Mouse (Mus musculus) v-Abl transformed pro-B cells (cell line): ENCODE data around the gene Chd8.
"Not testable (repeated sequence)": the region's sequence is repeated elsewhere in the genome, so short reads cannot be mapped to it uniquely, and the experiment has no call there.

Source experiments
- in situ Hi-C, 2 experiments: fragments of 400-800 bp; cut with MboI; formaldehyde crosslinking; loops; one replicate each; pipeline ENCODE4 v1.15.1; 2025; ENCODE audit not compliant: unreplicated experiment in 2 of 2

Chd8 gene

DNA sequence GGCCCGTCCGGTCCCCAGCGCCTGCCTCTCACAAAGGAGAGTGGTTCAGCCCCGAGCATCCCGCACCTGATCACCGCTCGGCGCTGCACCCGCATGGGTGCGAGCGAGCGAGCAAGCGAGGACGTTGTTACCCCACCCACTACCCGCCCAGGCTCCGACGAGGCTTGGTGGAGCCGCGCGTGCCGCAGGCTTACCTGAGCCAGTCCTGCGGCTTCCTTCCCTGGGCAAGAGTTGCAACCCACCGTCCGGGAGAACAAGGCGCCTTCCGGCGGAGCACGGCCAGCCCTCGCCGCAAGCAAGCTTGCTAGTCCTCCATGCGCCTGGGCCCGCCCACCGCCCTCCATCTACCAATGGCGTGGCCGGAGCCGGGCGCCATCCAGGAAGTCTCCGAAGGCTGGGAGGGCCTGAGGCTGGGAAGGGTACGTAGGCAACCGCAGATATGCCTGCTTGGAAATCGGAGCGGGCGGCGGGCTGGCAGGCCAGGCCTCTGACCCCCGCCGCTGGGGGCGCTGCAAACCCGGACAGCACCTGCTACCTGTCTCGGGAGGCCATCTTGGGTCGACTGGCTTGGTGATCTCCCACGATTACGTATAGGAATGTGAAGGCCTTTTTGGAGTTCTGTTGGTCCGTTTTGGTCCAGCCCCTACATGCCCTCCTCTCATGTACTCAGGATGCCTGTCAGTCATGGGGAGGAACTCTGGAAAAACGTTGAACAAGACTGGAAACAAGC is at the start of gene Chd8:
Gene Chd8 (minus strand): TSS at position 297 of the 730 bp plus-strand sequence.
- in situ Hi-C loops, result no loop called here

DNA sequence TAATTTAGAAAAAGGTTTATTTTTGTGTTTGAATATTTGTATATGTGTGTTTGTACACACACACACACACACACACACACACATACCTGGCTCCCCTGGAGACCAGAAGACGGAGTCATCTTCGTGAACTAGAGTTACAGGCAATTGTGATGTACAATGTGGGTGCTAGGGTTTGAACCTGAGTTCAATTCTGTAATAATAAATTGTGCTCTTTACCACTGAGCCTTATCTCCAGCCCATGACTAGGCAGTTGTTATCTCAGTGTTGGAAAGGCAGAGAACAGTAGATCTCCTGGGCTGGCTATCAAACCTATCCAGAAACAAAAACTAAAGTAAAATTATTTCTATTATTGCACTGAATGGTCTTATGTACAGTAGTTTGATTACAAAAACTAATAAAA is 48.5 kb upstream of the Chd8 start:
- in situ Hi-C loops, result no loop called here

DNA sequence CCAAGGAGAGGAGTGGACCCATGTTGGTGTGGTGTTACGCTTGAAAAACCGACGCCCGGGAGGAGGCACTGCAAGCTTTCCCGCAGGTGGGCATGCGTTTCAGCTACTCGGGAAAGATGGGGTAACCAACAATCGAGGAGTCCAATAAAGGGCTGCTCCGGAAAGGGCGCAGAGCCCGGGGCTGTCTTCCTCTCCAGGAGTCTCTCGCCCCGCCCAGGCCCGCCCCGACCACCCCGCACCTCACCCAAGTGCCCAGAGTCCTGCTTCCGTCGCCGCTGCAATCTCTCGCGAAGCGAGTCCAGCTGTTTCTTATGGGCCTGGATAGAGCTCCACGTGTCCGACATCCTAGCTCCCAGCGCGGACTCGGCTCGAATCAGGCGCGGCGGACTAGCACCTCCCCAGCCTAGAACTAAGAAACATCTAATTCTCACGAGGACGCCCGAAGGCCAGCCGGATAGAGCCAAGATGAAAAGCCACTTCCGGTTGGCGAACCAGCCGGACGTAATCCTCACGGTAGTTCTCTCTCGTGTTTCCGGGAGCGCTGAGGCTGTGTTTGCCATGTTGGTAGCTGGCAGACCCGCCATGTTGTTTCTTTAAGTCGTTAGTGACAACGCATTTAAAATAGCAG is 47.2 kb upstream of the Chd8 start, which contains the start of gene Mettl3:
Gene Mettl3 (minus strand): TSS at position 485 of the 628 bp plus-strand sequence.
- in situ Hi-C loops, result no loop called here

DNA sequence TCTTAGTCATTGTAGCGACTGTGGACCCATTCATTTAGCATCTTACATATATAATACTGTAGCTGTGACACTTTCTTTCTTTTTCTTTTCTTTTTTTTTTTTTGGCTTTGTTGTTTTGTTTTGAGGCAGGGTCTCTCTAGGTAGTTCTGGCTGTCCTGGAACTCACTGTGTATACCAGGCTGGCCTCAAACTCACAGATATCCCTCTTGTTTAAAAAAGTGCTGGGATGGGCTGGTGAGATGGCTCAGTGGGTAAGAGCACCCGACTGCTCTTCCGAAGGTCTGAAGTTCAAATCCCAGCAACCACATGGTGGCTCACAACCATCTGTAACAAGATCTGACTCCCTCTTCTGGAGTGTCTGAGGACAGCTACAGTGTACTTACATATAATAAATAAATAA is 45.9 kb upstream of the Chd8 start:
- in situ Hi-C loops, result not testable (repeated sequence)

DNA sequence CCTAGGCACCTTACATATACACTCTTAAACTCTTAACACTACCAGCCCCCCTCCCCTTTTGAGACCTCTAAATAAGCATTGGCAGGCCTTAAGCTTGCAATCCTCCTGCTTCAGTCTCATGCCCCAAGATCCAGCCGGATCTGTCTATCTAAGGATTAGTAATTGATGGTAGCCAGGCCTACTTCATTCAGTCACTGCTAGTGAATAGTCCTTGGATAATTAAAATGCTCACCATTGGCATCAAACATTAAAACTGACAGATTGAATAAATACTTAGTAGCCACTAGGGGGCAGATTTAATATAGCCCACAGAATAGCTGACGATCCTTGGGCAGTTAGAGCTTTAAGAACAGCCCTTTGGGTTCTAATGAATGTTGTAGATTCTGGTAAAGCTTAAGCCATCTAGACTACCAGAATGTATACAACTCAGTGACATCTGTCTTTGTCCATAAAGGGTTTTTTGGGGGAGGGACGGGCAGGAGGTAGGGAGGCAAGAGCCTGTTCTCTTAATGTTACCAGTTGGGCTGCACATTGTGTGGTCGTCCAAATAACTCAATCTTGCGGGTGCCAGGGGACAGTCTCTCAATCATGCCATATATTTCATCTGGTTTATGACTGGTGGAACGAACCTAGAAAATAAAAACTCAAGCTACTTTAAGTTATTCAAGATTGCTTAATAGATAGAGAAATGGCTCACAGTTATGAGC is 38.1 kb upstream of the Chd8 start:
- in situ Hi-C loops, result loop anchor here in 1 of 2 experiments (5.0 kb wide), 1 partner anchor 37 kb away; no protein-coding TSS in a partner anchor

DNA sequence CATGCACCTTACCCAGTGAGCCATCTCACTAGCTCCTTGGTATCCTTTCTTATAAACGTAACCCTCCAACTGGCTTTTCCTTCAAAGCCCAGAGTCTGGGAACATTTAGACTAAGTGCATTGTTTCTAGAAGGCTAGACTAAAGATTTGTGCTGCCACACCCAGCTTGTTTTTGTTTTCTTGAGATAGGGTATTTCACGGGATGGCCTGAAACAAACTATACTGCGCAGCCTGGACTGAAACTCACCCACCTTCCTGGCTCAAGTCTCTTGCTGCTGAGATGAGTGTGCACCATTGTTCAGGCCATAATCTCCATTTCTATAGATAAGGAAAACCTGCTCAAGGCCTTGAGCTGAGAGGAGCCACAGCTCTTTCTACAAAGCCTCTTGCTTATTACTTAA is 26.6 kb upstream of the Chd8 start:
- in situ Hi-C loops, result no loop called here

DNA sequence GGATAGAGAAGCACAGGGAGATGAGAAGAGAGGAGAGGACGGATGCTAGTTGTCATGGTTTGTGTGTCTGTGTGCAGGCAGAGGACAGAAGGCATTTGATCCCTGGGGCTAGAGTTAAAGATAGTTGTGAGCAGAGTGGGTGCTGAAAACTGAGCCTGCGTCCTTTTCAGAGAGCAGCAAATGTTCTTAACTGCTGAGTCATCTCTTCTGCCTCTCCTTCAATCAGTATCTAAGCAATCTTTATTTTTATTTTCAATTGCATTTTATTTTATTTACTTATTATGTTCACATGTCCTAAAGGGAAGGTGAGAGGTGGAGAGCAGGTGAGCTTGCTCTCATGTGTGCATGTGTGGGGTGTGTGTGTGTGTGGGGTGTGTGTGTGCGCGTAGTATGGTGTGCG is 26.0 kb upstream of the Chd8 start:
- in situ Hi-C loops, result no loop called here

DNA sequence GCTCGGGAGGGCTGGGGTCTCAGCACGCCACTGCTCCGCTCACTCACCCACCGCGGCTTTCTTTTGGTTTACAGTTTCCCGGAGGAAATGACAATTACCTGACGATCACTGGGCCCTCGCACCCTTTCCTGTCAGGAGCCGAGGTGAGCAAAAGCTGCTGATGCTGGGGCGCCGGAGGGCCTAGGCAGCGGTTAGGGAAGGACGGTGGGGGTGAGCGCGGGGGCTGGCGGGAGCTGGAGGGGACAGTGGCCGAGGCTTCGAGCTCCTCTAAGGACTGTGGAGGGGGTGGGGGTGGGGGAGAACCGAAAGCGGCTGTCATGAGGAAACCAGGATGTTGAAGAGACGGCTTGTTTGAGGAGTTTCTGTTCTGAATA is 22.2 kb upstream of the Chd8 start:
- in situ Hi-C loops, result loop anchor here in 1 of 2 experiments (10.0 kb wide), 1 partner anchor 1195 kb away; no protein-coding TSS in a partner anchor

DNA sequence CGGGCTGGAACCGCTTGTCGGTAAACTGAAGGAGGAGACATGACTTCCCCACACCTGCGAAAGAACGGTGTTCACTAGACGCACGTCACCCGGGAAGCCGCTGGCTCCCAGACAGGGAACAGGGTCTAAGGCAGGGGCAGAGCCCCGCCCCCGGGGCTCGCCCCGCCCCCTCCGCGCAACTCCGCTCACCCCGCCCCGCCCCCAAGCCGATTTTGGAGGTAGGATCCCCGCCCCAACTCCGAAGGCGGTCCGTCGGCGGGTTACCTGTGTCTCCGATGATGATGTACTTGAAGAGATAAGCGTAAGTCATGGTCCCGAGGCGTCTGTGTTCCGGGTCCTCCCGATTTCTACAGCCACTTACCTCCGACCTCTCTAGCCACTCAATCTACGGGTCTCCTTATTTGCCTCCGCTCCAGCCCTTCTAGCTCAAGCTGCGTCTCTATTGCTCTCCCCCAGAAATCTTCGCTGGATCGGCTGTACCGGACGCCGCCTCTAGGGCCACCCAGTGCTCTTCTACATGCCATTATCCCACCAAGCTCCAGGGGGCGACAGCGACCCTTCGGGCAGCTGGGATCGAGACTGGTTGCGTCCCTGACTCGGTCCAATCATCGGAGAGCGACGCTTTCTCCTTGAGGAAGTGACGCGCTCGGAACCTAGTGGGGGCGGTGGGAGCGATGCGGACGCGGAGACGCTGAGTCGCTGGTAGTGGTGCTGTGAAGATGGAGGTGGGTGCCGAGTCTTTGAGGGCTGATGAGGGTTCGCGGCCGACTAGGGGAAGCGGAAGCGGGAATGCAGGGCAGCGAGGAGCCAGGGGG is 21.6 kb upstream of the Chd8 start, which contains the start of the genes Tox4 and Rab2b:
Gene Tox4 (plus strand): TSS at position 215 of the 815 bp plus-strand sequence.
Gene Rab2b (minus strand): TSS at position 614 of the 815 bp plus-strand sequence.
- in situ Hi-C loops, result loop anchor here in 1 of 2 experiments (10.0 kb wide), 1 partner anchor 1194 kb away; no protein-coding TSS in a partner anchor

DNA sequence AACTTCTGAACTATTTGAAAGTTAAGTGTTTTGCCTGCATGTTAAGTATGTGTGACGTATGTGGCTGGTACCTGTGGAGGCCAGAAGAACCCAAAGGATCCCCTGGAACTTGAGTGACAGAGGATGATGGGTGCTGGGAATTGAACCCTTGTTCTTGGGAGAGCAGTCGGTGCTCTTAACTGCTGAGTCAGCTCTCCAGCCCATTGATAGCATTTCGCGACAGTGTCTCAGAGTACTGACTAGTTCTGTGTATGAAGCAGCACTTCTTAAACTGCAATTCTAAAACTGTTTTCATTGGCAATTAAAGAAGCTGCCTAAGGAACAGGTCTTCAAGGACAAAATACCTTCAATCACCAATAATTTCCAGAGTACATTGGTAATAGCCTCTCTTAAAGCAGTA is 19.6 kb upstream of the Chd8 start:
- in situ Hi-C loops, result loop anchor here in 1 of 2 experiments (10.0 kb wide), 1 partner anchor 1192 kb away; no protein-coding TSS in a partner anchor

DNA sequence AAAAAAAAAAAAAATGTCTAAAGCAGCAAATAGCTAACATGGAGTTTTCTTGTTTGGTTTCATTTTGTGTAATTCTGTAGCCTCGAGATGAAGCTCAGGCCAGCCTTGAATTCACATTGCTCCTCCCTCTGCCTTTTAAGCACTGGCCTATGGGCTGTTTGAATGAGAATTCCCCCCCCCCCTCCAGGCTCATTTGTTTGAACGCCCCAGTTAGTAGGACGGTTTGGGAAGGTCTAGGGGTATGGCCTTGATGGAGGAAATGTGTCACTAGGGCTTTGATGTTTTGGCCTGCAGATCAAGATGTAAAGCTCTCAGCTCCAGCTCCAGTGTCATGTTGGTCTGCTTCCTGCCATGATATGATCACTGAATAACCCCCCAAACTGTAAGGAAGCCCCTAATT is 15.2 kb upstream of the Chd8 start:
- in situ Hi-C loops, result loop anchor here in 1 of 2 experiments (10.0 kb wide), 1 partner anchor 1188 kb away; no protein-coding TSS in a partner anchor

DNA sequence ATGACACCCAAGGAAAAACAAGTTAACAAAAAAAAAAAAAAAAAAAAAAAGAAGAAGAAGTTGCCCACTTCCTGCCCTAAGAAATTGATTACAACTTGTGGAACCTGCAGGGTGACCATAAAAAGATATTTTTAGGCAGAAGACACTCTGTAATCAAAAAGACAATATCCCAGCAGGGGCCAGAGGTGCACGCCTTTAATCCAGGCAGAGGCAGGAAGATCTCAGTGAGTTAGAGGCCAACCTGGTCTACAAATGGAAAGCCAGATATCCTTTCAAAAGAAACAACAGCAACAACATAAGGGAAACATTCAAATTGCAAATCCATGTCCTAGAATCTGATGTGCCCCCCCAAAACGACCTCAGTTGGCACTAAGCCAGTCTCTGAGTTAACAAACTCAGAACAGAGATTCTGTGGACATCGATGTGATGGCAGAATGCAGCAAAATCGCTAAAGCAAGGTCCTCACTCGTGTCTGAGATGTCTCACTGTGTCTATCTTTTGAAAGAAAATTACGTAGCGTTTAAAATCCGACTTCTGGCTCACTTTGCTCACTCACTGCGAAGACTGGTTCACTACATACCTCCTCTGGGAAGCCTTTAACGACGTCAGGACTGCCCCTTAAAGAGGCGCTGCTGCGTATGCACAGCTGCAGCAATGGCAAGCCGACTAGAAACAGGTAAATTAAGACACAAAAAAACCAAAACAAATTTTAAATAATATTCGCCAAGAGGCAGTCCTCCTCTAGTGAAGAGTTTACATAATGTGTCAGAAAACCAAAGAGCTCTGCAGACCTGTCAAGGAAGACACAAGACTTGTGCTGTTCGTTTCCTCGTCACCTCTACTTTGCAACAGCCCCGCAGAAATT is 1.0 kb downstream of the Chd8 start:
- in situ Hi-C loops, result no loop called here

DNA sequence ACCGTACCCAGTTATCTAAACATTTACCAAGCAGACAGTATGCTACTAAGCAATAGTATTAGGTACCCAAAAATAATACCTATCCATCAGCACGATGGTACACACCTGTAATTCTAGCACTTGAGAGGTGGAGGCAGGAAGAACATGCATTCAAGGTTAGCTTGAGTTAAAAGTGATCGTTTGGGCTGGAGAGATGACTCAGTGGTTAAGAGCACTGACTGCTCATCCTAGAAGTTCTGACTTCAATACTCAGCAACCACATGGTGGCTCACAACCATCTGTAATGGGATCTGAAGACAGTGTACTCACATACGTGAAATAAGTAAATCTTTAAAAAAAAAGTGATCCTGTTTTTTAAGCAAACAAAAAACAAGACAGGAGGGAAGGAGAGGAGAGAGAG is 11.5 kb downstream of the Chd8 start:
- in situ Hi-C loops, result no loop called here

DNA sequence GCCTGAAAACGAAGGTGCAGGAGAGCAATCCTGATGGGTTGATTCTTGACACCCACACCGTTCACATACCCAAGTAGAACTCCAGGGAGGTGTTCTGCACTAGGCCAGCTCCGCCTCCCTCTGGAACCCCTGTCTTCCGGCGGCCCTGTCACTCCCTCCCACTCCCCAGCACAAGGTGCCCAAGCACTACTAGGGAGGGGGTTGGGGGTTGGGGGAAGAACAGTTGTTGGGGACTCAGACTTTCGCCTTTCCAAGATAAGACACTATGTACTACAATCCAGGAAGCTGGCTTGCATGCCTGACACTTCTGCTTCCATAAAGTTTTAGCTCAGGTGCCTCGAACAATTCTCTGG is 12.9 kb downstream of the Chd8 start:
- in situ Hi-C loops, result no loop called here

DNA sequence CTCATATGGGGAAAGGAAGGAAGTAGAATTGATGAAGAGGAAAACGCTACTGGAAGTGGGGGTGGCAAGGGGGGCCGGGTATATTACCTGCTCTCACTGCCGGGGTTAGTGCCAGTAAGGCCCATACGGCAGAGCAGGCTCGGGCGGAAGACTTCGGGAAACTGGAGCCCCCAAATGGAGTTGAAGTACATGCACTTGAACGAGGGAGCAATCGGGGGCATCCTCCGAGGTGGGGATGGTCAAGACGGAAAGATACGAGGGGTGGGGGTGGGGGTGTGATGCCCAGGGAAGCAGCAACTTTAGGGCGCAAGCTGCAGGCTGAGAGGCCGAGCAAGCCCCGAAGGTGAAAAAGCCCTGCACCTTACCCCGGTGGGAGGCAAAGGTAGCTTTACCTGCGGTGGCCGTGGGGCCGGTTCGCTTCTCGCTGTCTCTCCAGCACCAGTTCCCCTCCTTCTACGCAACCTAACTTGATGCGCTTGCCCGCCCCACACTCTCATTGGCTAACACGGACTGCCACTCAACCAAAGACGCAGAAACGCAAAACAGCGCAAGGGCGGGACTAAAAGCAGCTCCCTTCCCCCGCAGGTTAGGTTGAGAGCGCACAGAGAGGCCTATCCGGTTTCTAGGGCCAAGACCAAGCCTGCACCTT is 13.4 kb downstream of the Chd8 start:
- in situ Hi-C loops, result no loop called here

DNA sequence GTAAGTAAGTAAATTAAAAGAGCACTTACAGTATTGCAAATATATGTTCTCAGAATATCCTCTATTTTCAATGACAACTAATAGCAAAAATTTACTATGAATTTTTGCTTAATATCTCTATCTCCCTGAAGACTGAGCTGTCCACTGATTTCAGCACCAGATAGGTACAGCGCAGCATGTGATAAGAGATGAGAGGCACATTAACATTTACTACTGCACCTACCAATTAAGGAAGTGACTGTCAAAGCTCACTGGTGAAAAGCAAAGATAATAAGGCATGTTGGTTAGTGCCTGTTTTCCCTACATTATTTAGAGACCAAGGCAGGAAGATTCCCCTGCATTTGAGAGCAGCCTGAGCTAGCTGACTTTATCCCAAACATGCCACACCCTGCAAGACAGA is 21.4 kb downstream of the Chd8 start:
- in situ Hi-C loops, result loop anchor here in 1 of 2 experiments (5.0 kb wide), 1 partner anchor 34 kb away; no protein-coding TSS in a partner anchor

DNA sequence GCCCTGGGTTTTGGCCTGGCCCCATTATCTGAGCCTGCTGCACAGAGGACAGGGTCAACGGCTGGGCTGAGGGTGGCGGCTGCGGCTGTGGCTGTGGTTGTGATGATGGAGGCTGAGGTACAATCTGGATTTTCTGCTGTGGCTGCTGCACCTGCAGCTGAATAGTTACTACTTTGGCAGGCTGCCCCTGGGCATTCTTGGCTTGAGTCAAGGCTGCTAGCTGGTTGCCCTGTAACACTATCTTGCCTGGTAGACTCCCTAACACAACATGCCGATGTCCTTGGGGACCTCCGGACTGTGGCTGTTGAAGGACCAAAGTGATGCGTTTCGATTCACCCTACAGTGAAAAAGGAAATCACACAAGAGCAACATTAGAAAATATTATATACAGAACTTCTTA is 22.4 kb downstream of the Chd8 start:
- in situ Hi-C loops, result loop anchor here in 1 of 2 experiments (5.0 kb wide), 1 partner anchor 33 kb away; no protein-coding TSS in a partner anchor

DNA sequence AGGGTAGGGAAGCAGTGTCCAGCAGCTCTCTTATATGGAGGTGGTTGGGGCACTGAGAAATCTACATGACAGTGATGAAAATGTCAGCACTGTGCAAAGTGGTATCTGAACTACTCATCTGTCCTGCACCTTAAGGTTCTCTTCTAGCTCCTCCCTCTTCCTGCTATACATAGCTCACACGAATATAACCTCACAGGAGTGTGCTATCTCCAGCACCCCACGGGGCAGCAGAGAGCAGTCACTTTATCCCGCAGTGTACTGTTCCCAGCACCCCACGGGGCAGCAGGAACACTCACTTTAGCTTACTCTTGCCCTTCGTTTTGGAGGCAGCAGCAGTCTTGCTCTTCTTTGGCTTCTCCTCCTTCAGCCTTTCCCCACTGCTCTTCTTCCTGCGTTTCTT is 25.3 kb downstream of the Chd8 start:
- in situ Hi-C loops, result no loop called here

DNA sequence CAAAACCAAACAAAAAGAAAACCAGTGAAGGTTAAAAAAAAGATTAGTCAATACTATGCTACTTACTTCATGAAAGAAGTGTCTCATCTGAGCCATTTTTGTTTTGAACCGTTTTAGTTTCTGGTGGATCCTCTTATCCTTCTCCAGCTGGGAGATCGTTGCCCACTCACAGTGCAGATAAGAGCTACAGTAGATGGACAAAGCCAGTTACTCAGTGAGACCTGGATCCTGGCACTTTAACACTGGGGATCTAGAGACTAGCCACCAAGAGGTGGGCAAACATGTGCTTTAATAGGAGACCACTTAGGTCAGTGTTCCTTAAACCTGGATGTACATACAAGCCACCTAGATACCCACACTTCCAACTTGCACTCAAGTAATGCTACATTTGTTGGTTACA is 31.6 kb downstream of the Chd8 start:
- in situ Hi-C loops, result no loop called here
